8 mouse cellular contexts compared by ENCODE assay signal in the genomic region with DNA sequence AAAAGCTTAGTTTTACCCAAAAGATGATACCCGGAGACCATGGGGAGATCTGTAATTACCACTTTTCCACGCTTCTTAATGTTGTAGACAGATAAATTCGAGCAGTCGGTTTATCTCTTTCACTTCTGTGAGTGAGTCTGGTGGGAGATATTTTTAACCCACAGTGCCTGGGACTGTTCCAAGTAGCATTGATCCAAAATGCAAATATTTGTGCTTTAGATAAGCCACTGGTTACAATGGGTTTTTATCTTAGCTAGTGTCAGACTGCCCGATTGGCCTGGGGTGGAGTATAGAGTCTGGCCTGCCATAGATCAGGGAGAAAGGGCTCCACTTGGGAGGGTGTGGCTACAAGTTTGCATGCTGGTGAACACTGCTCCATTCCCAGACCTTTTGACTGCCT. TPM values are rescaled to one million over a fixed set of nuclear protein-coding genes. Genes with fewer than 3 reads are reported as not detected.
DNase-seq lines count a peak whose midpoint lies in the region; ATAC-seq and TF ChIP-seq lines count a peak whose summit lies in the region.

No protein-coding gene starts in this region.

- no peaks in the 10 kb centered on the region for H3K9me3 ChIP-seq in stomach, postnatal 0 days (ENCODE audit: control insufficient read depth, low read length)

- H3K4me1 ChIP-seq in testis, adult 2 months (ENCODE audit: control insufficient read depth, insufficient read depth, low read length), result peaks cover 5% of the 10 kb centered on the region; the same call in 1 of the 2 replicates
- peaks cover 10% of the 10 kb centered on the region for H3K4me1 ChIP-seq in liver, adult 2 months (ENCODE audit: control insufficient read depth, insufficient read depth, low read length)
- H3K4me1 ChIP-seq in stomach, postnatal 0 days (replicated peaks; ENCODE audit: control insufficient read depth, insufficient read depth), result peaks cover 10% of the 10 kb centered on the region

- no peak for TF ChIP-seq POLR2A in testis, adult 2 months (IDR thresholded peaks at IDR 0.05; ENCODE audit: control insufficient read depth, low read depth, low read length)
- no peak for TF ChIP-seq POLR2A in liver, adult 2 months (IDR thresholded peaks at IDR 0.05; ENCODE audit: extremely low read depth, insufficient read depth, low read length)

- peak; percentile 56 for ATAC-seq in erythroblast, adult 5-6 weeks (replicated peaks; ENCODE audit: low FRiP score, poor library complexity, severe bottlenecking)
- ATAC-seq in stomach, postnatal 0 days (ENCODE audit: low FRiP score, low TSS enrichment), result no peak

- no peaks in the 10 kb centered on the region for H3K36me3 ChIP-seq in testis, adult 2 months (ENCODE audit: control insufficient read depth, insufficient read depth, low read length)
- no peaks in the 10 kb centered on the region for H3K36me3 ChIP-seq in liver, adult 2 months (ENCODE audit: control insufficient read depth, insufficient read depth, low read length)
- H3K36me3 ChIP-seq in stomach, postnatal 0 days (ENCODE audit: control insufficient read depth, insufficient read depth, low read length), result no peaks in the 10 kb centered on the region

- H3K4me3 ChIP-seq in testis, adult 2 months (ENCODE audit: control insufficient read depth, low read depth, low read length), result peak overlapping the region; percentile 87; the same call in 1 of the 2 replicates
- H3K4me3 ChIP-seq in liver, adult 2 months (ENCODE audit: insufficient read depth, low read depth, low read length), result no peak overlapping the region
- peak overlapping the region; percentile 63 for H3K4me3 ChIP-seq in stomach, postnatal 0 days (ENCODE audit: low read depth, low read length)

- DNase-seq in testis, postnatal 10 days (ENCODE audit: low spot score), result no peak
- peak; percentile 29 for DNase-seq in liver, adult 2 months (ENCODE audit: extremely low read depth, low read depth, low spot score)
- DNase-seq in stomach, postnatal 0 days (ENCODE audit: low spot score), result peak; percentile 58
- DNase-seq in gastrocnemius, postnatal 14 days, result no peak
- no peak for DNase-seq in gastrocnemius, postnatal 4 days (ENCODE audit: low spot score in 2 of 2)
- no peak for DNase-seq in adrenal gland, adult (ENCODE audit: inconsistent age in 2 of 2, low spot score in 1 of 2)

- peak overlapping the region; percentile 97 for H3K4me2 ChIP-seq in stomach, postnatal 0 days (replicated peaks; ENCODE audit: low read depth)

- intact Hi-C loops in gastrocnemius, postnatal 14 days (cut with DNase I; ENCODE audit: low total_unique reads), result loop anchor here (5.0 kb wide), 1 partner anchor 94 kb away; no protein-coding TSS in a partner anchor

- TF ChIP-seq EP300 in stomach, postnatal 0 days (optimal IDR thresholded peaks at IDR 0.05), result no peak

- H3K9ac ChIP-seq in liver, adult 2 months (ENCODE audit: low read depth, low read length), result no peak overlapping the region
- H3K9ac ChIP-seq in stomach, postnatal 0 days (ENCODE audit: low read length), result peak overlapping the region; percentile 69; the same call in 1 of the 2 replicates

- H3K79me2 ChIP-seq in liver, adult 2 months (ENCODE audit: control insufficient read depth, insufficient read depth, low read length), result no peaks in the 10 kb centered on the region

- WGBS in liver, adult 2 months, result 2% methylated on average over 5 of the region's 5 CpGs
- WGBS in stomach, postnatal 0 days, result 2% methylated on average over 5 of the region's 5 CpGs

- H3K27me3 ChIP-seq in testis, adult 2 months (ENCODE audit: control insufficient read depth, insufficient read depth, low read length), result no peaks in the 10 kb centered on the region
- H3K27me3 ChIP-seq in liver, adult 2 months (ENCODE audit: control insufficient read depth, insufficient read depth, low read length), result no peaks in the 10 kb centered on the region
- no peaks in the 10 kb centered on the region for H3K27me3 ChIP-seq in stomach, postnatal 0 days (ENCODE audit: control insufficient read depth, insufficient read depth, low read length)

- no peak for TF ChIP-seq CTCF in testis, adult 2 months (IDR thresholded peaks at IDR 0.05; ENCODE audit: control insufficient read depth, insufficient read depth, insufficient replicate concordance, low read depth, low read length)
- no peak for TF ChIP-seq CTCF in liver, adult 2 months (IDR thresholded peaks at IDR 0.05; ENCODE audit: low read depth, low read length)
- no peak for TF ChIP-seq CTCF in stomach, postnatal 0 days (IDR thresholded peaks at IDR 0.05; ENCODE audit: low read depth)

- H3K27ac ChIP-seq in testis, adult 2 months (ENCODE audit: control insufficient read depth, insufficient read depth, low read depth, low read length), result no peak overlapping the region
- no peak overlapping the region for H3K27ac ChIP-seq in liver, adult 2 months (replicated peaks; ENCODE audit: insufficient read depth, low read depth, low read length)
- no peak overlapping the region for H3K27ac ChIP-seq in stomach, postnatal 0 days (replicated peaks)

RNA-seq across cellular contexts. Expression of gene Fam83d, which starts 0.9 kb away (rescaled TPM):
- 7.8 and 8.8 TPM in 2 replicates for polyA plus RNA-seq in testis, adult 2 months (2012; rRNA removed)
- total RNA-seq in erythroblast, adult 5-6 weeks (2015; ENCODE audit: low replicate concordance), result 0.96 and 3.8 TPM in 2 replicates
- total RNA-seq in erythroblast, adult 5-6 weeks (2017; ENCODE audit: low replicate concordance), result 2.1 and 4.5 TPM in 2 replicates
- 0.09 and 0.74 TPM in 2 replicates for total RNA-seq in liver, adult 2 months (2014; rRNA removed)
- polyA plus RNA-seq in liver, adult 2 months (2012; rRNA removed), result 0.15 and 0.22 TPM in 2 replicates
- polyA plus RNA-seq in stomach, postnatal 0 days (2015; fragmentation: Nextera tagmentation; extraction: Ambion mirVana), result 61.1 and 61.3 TPM in 2 replicates
- total RNA-seq in gastrocnemius, postnatal 14 days (2021), result 1 to 10 TPM; 2.5 to 3.7 TPM
- total RNA-seq in gastrocnemius, postnatal 4 days (2021), result 1 to 10 TPM; 9.3 to 9.8 TPM

RNA-seq across cellular contexts. Expression of gene Dhx35, which starts 25.8 kb away (rescaled TPM):
- polyA plus RNA-seq in testis, adult 2 months (2012; rRNA removed), result 18.1 and 18.9 TPM in 2 replicates
- total RNA-seq in erythroblast, adult 5-6 weeks (2015; ENCODE audit: low replicate concordance), result 3.6 and 5.0 TPM in 2 replicates
- 1.9 and 2.8 TPM in 2 replicates for total RNA-seq in erythroblast, adult 5-6 weeks (2017; ENCODE audit: low replicate concordance)
- total RNA-seq in liver, adult 2 months (2014; rRNA removed), result 5.9 and 6.5 TPM in 2 replicates
- 5.2 and 8.2 TPM in 2 replicates for polyA plus RNA-seq in liver, adult 2 months (2012; rRNA removed)
- 5.6 and 6.5 TPM in 2 replicates for polyA plus RNA-seq in stomach, postnatal 0 days (2015; fragmentation: Nextera tagmentation; extraction: Ambion mirVana)
- 1 to 10 TPM; 7.2 to 7.8 TPM for total RNA-seq in gastrocnemius, postnatal 14 days (2021)
- total RNA-seq in gastrocnemius, postnatal 4 days (2021), result 10 to 100 TPM; 12.6 to 15.4 TPM

Comparison
In these comparisons a context has a peak if more than half of its experiments do, and no peak if none do; other contexts are left out.
1. DNase-seq: peak in liver, adult 2 months (single experiment) and stomach, postnatal 0 days (single experiment); none in testis, postnatal 10 days (single experiment), gastrocnemius, postnatal 14 days (single experiment), gastrocnemius, postnatal 4 days (0 of 2) and adrenal gland, adult (0 of 2).